Comparison of ENCODE assay signal across 19 mouse cellular contexts in genomic region chr4:98758872-98759518, GRCm38 (mm10). TPM values are rescaled to one million over a fixed set of nuclear protein-coding genes. Genes with fewer than 3 reads are reported as not detected.
DNase-seq lines count a peak whose midpoint lies in the region; ATAC-seq and TF ChIP-seq lines count a peak whose summit lies in the region.
"Had no signal": no experiment of that assay in that cellular context is flagged by ENCODE, and none has a peak within 500 bp of the region (broad histone marks: within the 10 kb centered on the region; RNA-seq: fewer than 3 reads in every experiment).

No protein-coding gene starts in this region.

- peak; percentile 79 for ATAC-seq in frontal cortex, adult (ENCODE audit: low TSS enrichment)
- no peak for ATAC-seq in neural tube, embryonic 13.5 days (ENCODE audit: low read depth)
- ATAC-seq in stomach, embryonic 16.5 days (ENCODE audit: insufficient read depth, low FRiP score) = no peak

- TF ChIP-seq CTCF in left cerebral cortex, adult 2 months (IDR thresholded peaks at IDR 0.05) = no peak

- H3K4me3 ChIP-seq in left cerebral cortex, adult 2 months = no peak overlapping the region
- no peak overlapping the region for H3K4me3 ChIP-seq in neural tube, embryonic 13.5 days
- no peak overlapping the region for H3K4me3 ChIP-seq in stomach, embryonic 16.5 days (replicated peaks; ENCODE audit: low read length)
- H3K4me3 ChIP-seq: limb, embryonic 10.5 days; liver, embryonic 15.5 days; neural tube, embryonic 12.5 days had no signal

- no peak overlapping the region for H3K27ac ChIP-seq in left cerebral cortex, adult 2 months
- 0 out of 2 replicates have a peak overlapping the region, but pooled peaks have one; percentile 46 for H3K27ac ChIP-seq in neural tube, embryonic 13.5 days (replicated peaks)
- H3K27ac ChIP-seq in stomach, embryonic 16.5 days (ENCODE audit: low read length) = peak overlapping the region; percentile 75
- H3K27ac ChIP-seq: liver, embryonic 15.5 days; neural tube, embryonic 12.5 days had no signal

- H3K9ac ChIP-seq in neural tube, embryonic 13.5 days = no peak overlapping the region
- no peak overlapping the region for H3K9ac ChIP-seq in stomach, embryonic 16.5 days (ENCODE audit: low read length)
- H3K9ac ChIP-seq: liver, embryonic 15.5 days; neural tube, embryonic 12.5 days had no signal

- H3K27me3 ChIP-seq in neural tube, embryonic 13.5 days = no peaks in the 10 kb centered on the region
- no peaks in the 10 kb centered on the region for H3K27me3 ChIP-seq in stomach, embryonic 16.5 days (ENCODE audit: control insufficient read depth, insufficient read depth, low read length)
- H3K27me3 ChIP-seq: liver, embryonic 15.5 days; neural tube, embryonic 12.5 days had no signal

- H3K36me3 ChIP-seq in neural tube, embryonic 13.5 days = no peaks in the 10 kb centered on the region
- no peaks in the 10 kb centered on the region for H3K36me3 ChIP-seq in stomach, embryonic 16.5 days (ENCODE audit: control insufficient read depth, insufficient read depth, low read length)
- H3K36me3 ChIP-seq: liver, embryonic 15.5 days; neural tube, embryonic 12.5 days had no signal

- 73% methylated on average over 3 of the region's 3 CpGs for WGBS in neural tube, embryonic 13.5 days
- WGBS in stomach, embryonic 16.5 days = 54% methylated on average over 3 of the region's 3 CpGs

- intact Hi-C loops in left cerebral cortex, postnatal 4 days (cut with DNase I) = no loop called here
- intact Hi-C loops in left cerebral cortex, adult 2 months (cut with DNase I) = no loop called here

- H3K4me1 ChIP-seq in neural tube, embryonic 13.5 days (replicated peaks) = peaks cover 28% of the 10 kb centered on the region
- H3K4me1 ChIP-seq in stomach, embryonic 16.5 days (ENCODE audit: control insufficient read depth, insufficient read depth, low read length) = peaks cover 22% of the 10 kb centered on the region
- H3K4me1 ChIP-seq: limb, embryonic 10.5 days; liver, embryonic 15.5 days had no signal

- H3K9me3 ChIP-seq in neural tube, embryonic 13.5 days = no peaks in the 10 kb centered on the region
- no peaks in the 10 kb centered on the region for H3K9me3 ChIP-seq in stomach, embryonic 16.5 days (replicated peaks; ENCODE audit: control insufficient read depth, low read length)
- H3K9me3 ChIP-seq: limb, embryonic 10.5 days; liver, embryonic 15.5 days; neural tube, embryonic 12.5 days had no signal

- DNase-seq in frontal cortex, postnatal 25 days (ENCODE audit: low spot score in 2 of 2) = no peak
- DNase-seq in left cerebral cortex, postnatal 4 days = peak; percentile 32
- DNase-seq in left cerebral cortex, adult 2 months (ENCODE audit: extremely low spot score in 1 of 2, low spot score in 2 of 2) = no peak
- no peak for DNase-seq in neural tube, embryonic 10.5 days (ENCODE audit: extremely low spot score, low spot score)
- DNase-seq in adipocyte (ENCODE audit: low spot score) = no peak
- DNase-seq: adrenal gland, adult 2 months; cerebellum, adult 8-10 months; kidney, postnatal 25 days had no signal

- H3K4me2 ChIP-seq in neural tube, embryonic 13.5 days = no peak overlapping the region
- no peak overlapping the region for H3K4me2 ChIP-seq in stomach, embryonic 16.5 days (ENCODE audit: low read depth, low read length)
- H3K4me2 ChIP-seq: liver, embryonic 15.5 days; midbrain, embryonic 11.5 days; neural tube, embryonic 12.5 days had no signal

RNA-seq across cellular contexts. Expression of gene L1td1, which starts 32.5 kb away (rescaled TPM):
- total RNA-seq in left cerebral cortex, postnatal 4 days (2021) = not detected
- not detected for total RNA-seq in left cerebral cortex, adult 2 months (2021)
- polyA plus RNA-seq in neural tube, embryonic 13.5 days (2015; fragmentation: Nextera tagmentation; extraction: Ambion mirVana) = not detected in 2 replicates
- polyA plus RNA-seq in stomach, embryonic 16.5 days (2015; fragmentation: Nextera tagmentation; extraction: Ambion mirVana) = 0.14 TPM in 1 of 2 replicates, not detected in the other
- total RNA-seq: adrenal gland, adult 2 months; gastrocnemius, adult 18-20 months; heart, adult 8-10 months; heart, postnatal 4 days; layer of hippocampus, postnatal 25 days had no signal
- polyA plus RNA-seq: adrenal gland, adult 2 months; liver, embryonic 15.5 days; midbrain, embryonic 11.5 days; neural tube, embryonic 12.5 days had no signal

RNA-seq across cellular contexts. Expression of gene Kank4, which starts 58.3 kb away (rescaled TPM):
- 1 to 10 TPM; 2.0 to 2.3 TPM for total RNA-seq in left cerebral cortex, postnatal 4 days (2021)
- total RNA-seq in left cerebral cortex, adult 2 months (2021) = 1 to 10 TPM; 2.5 to 3.0 TPM
- polyA plus RNA-seq in neural tube, embryonic 13.5 days (2015; fragmentation: Nextera tagmentation; extraction: Ambion mirVana) = 0.47 and 0.70 TPM in 2 replicates
- 1.3 and 1.8 TPM in 2 replicates for polyA plus RNA-seq in stomach, embryonic 16.5 days (2015; fragmentation: Nextera tagmentation; extraction: Ambion mirVana)
